Mouse (Mus musculus) forebrain, embryonic 14.5 days (tissue): ENCODE data around the gene Myh7. TPM values are rescaled to one million over a fixed set of nuclear protein-coding genes. Genes with fewer than 3 reads are reported as not detected.

Source experiments
- ATAC-seq: fragments of 200-750 bp; cut with Nextera tagmentation; 2 replicates; pipeline ENCODE4 v1.8.0; 2017; ENCODE audit warnings: mild to moderate bottlenecking, moderate library complexity
- DNase-seq: peaks from one replicate; pipeline ENCODE4 v3.0.0-alpha.2; 2015; ENCODE audit warnings: low spot score
- H3K27ac ChIP-seq: fragments of 300-500 bp; sonication (generic); 2 replicates; pipeline ENCODE4 v1.5.1; 2014; ENCODE audit warnings: low read depth, mild to moderate bottlenecking, control low read depth, low read length, moderate library complexity
- H3K27me3 ChIP-seq: fragments of 300-500 bp; sonication (generic); replicated peaks from 2 replicates; pipeline ENCODE4 v1.6.1; 2014; ENCODE audit warnings: low read length, control low read depth, mixed read lengths; ENCODE audit not compliant: control insufficient read depth, insufficient read depth
- H3K36me3 ChIP-seq: fragments of 300-500 bp; sonication (generic); 2 replicates; pipeline ENCODE4 v1.6.1; 2014; ENCODE audit warnings: low read length, control low read depth; ENCODE audit not compliant: control insufficient read depth, insufficient read depth
- H3K4me1 ChIP-seq: fragments of 300-500 bp; sonication (generic); 2 replicates; pipeline ENCODE4 v1.6.1; 2014; ENCODE audit warnings: antibody characterized with exemption, low read length, control low read depth; ENCODE audit not compliant: control insufficient read depth, insufficient read depth
- H3K4me2 ChIP-seq: fragments of 300-500 bp; sonication (generic); 2 replicates; pipeline ENCODE4 v1.6.1; 2014; ENCODE audit warnings: mild to moderate bottlenecking, control low read depth, low read length
- H3K4me3 ChIP-seq: fragments of 300-500 bp; sonication (generic); 2 replicates; pipeline ENCODE4 v1.5.1; 2014; ENCODE audit warnings: low read depth, low read length, control low read depth
- H3K9ac ChIP-seq: fragments of 300-500 bp; sonication (generic); 2 replicates; pipeline ENCODE4 v1.6.1; 2014; ENCODE audit warnings: mild to moderate bottlenecking, low read length, control low read depth, moderate library complexity
- H3K9me3 ChIP-seq: fragments of 300-500 bp; sonication (generic); replicated peaks from 2 replicates; pipeline ENCODE4 v1.6.1; 2016; ENCODE audit warnings: low read length, control low read depth, mixed read lengths; ENCODE audit not compliant: control insufficient read depth
- WGBS: fragments of 180-500 bp; shearing (Covaris S2); extraction: QIAGEN DNeasy Blood & Tissue Kit; methylation state at CpG from one replicate; pipeline ENCODE4 v1.1.7; 2014; 5-methylcytosine and 5-hydroxymethylcytosine counted together
- polyA plus RNA-seq: library from polyadenylated mRNA; unstranded; fragments of >200 nt; fragmentation: Nextera tagmentation; extraction: Ambion mirVana; gene quantifications from 2 replicates; pipeline ENCODE4 v1.2.1, GENCODE M21; 2014

Gene Myh7
- polyA plus RNA-seq, 1 experiment from 2014 or later, result 5.4 TPM

- no peaks in the 10 kb centered on the region for H3K4me1 ChIP-seq
- no peak overlapping the region for H3K4me3 ChIP-seq
- DNase-seq, result no peak
- H3K9ac ChIP-seq, result no peak overlapping the region
- no peak overlapping the region for H3K4me2 ChIP-seq
- no peaks in the 10 kb centered on the region for H3K36me3 ChIP-seq
- WGBS, result 83% methylated on average over 15 of the region's 15 CpGs
- H3K27me3 ChIP-seq, result no peaks in the 10 kb centered on the region
- no peak for ATAC-seq
- H3K27ac ChIP-seq, result no peak overlapping the region
- no peaks in the 10 kb centered on the region for H3K9me3 ChIP-seq
Observed at GRCm38 (mm10) chr14:54938431-54939219, 55.8 kb downstream of the Myh7 start.

DNA sequence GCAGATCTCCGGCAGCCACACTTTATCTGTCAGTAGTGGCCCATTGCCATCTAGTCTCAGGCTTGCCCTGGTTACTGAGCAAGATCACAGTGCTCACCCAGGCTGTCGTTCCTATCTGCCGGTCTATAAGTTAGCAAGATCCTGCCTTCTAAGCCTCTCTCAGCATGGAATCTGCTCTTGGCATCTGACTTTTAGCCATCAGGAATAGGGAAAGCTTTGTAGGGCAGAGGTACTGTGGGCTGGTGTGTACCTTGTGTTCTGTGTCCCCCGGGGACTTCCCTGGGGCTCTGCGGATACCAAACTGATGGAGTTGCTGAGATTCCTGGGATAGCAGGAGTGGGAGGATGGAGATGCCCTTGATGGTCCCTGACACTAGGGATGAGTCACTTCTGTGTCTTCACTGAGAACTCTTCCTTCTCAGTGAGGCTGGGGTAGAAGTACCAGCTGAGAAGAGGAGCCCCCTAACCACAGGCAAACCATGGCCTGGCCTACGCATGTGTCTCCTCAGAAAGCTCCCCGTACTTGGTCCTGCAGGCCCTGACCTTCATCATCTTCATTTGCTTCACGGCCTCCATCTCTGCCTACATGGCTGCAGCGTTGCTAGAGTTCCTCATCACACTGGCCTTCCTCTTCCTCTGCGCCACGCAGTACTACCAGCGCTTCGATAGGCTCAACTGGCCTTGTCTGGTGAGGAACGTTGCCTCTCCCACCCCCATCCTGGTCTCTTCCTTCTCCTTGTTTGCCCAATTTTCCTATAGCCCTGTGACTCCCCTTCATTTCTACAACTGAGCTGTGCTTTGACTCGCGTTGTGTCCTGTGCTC lies 56.9 kb downstream of the Myh7 start:
- Histone ChIP-seq H3K4me3 (no peak overlapping the region), H3K36me3 (no peaks in the 10 kb centered on the region), H3K9ac (no peak overlapping the region), H3K4me1 (no peaks in the 10 kb centered on the region), H3K27ac (no peak overlapping the region), H3K9me3 (no peaks in the 10 kb centered on the region), H3K4me2 (no peak overlapping the region), H3K27me3 (no peaks in the 10 kb centered on the region)
- DNase-seq (no peak), ATAC-seq (no peak)
- 94% methylated on average over 16 of the region's 16 CpGs for WGBS

DNA sequence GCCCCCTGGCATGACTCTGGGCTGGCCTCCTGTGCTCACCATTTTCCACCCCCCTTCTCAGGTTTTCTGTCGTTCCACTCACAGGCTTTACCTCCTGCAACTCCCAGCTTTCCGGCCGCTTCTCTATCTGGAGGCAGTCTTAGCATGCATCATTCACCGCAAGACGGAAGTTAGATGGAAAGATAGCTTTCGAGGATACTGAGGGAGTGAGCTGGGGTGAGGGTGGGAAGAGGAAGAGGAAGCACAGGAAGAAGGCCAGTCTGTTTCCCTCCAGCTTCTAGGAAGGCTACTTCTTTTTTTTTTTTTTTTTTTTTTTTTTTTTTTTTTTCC lies 57.6 kb downstream of the Myh7 start:
- ATAC-seq (no peak), DNase-seq (no peak)
- Histone ChIP-seq H3K27ac (no peak overlapping the region), H3K9ac (no peak overlapping the region), H3K4me2 (no peak overlapping the region), H3K4me3 (no peak overlapping the region), H3K4me1 (no peaks in the 10 kb centered on the region), H3K9me3 (no peaks in the 10 kb centered on the region), H3K27me3 (no peaks in the 10 kb centered on the region), H3K36me3 (no peaks in the 10 kb centered on the region)
- WGBS, result 70% methylated on average over 6 of the region's 6 CpGs

DNA sequence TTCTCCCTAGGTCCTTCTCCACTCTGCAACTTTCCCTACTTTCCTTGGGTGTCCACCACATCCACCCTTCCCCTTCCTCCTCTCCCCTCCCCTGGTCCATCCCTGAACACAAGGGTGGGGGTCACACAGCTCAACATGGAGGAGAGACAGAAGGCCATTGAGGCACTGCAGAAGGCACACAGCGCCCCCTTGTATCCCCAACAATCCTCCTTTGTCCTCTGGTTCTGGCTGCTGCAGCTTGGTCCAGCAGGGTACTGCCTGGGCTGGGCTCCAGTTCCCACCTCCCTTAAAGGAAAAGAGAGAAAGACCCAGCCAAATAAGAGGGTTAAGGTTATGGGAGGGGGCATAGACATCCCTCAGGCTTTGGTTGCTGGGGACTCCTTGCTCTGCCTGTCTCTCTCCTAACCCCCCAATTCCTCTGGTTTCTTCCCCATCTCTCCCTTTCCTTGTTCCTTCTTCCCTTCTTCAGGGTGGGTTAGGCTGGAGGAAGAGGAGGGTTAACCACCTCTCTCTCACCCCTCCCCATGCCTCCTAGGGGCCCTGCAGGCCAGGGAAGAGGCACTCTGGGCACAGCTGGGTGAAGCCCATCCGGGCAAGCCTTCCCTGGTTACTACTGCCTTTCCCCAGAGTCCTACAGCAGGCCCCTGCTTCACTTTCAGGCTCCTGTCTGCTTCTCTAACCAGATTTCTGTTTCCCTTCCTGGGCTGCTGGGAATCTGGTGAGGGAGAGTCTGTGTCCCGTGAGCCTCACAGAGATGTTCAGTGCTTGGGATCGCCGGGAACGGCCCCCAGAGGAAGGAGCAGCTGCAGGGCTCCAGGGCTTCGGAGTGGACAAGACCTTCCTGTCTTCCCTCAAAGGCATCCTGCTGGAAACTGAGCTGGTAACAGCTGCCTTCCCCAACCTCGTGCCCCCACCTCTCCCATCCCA lies 58.3 kb downstream of the Myh7 start, which contains the start of gene Cmtm5:
Gene Cmtm5, plus strand, starts transcription at position 358 of the 927 bp plus-strand sequence.
- Histone ChIP-seq H3K4me3 (no peak within 1 kb of the TSS), H3K4me1 (no peaks in the 10 kb centered on the region), H3K27me3 (no peaks in the 10 kb centered on the region), H3K27ac (no peak within 1 kb of the TSS), H3K9me3 (no peaks in the 10 kb centered on the region), H3K9ac (no peak within 1 kb of the TSS), H3K36me3 (no peaks in the 10 kb centered on the region), H3K4me2 (no peak within 1 kb of the TSS)
- ATAC-seq (peak; percentile 43; the same call in 1 of the 2 replicates), DNase-seq (peak; percentile 32)
- 47% methylated on average over 8 of the region's 8 CpGs for WGBS

DNA sequence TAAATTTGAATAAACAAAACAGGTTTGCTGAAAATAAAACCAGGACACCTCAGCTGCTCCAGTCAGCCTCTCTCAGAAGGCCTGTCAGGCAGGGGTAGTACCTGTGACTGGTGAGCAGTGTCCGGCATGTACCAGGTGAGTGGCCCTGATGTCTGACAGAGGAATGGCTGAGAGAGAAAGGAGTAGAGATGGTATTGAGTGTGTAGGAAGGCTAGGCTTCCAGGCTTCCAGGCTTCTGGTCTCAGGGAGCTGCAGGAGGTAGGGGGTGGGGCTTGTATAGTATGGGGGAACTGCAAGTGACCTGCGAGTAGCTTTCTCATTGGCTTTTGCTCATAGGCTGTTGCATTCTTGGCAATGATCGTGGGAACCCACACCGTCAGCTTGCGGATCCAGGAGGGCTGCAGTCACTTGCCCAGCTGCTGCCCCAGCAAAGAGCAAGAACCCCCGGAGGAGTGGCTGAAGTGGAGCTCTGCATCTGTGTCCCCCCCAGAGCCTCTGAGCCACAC lies 61.7 kb downstream of the Myh7 start, which contains the start of gene Il25:
Gene Il25, plus strand, starts transcription at position 51 of the 506 bp plus-strand sequence.
- Histone ChIP-seq H3K4me2 (no peak within 1 kb of the TSS), H3K4me1 (peaks cover 5% of the 10 kb centered on the region; the same call in 1 of the 2 replicates), H3K27me3 (no peaks in the 10 kb centered on the region), H3K27ac (no peak within 1 kb of the TSS), H3K9me3 (no peaks in the 10 kb centered on the region), H3K4me3 (no peak within 1 kb of the TSS), H3K36me3 (no peaks in the 10 kb centered on the region), H3K9ac (0 out of 2 replicates have a peak within 1 kb of the TSS, but pooled peaks have one; percentile 13)
- DNase-seq (peak; percentile 25), ATAC-seq (no peak)
- 34% methylated on average over 6 of the region's 6 CpGs for WGBS

- 19% methylated on average over 2 of the region's 2 CpGs for WGBS
- H3K36me3 ChIP-seq, result no peaks in the 10 kb centered on the region
- DNase-seq (peak; percentile 45), ATAC-seq (no peak)
- no peaks in the 10 kb centered on the region for H3K27me3 ChIP-seq
- H3K27ac ChIP-seq, result no peak overlapping the region
- H3K9me3 ChIP-seq, result no peaks in the 10 kb centered on the region
- no peak overlapping the region for H3K4me2 ChIP-seq
- H3K9ac ChIP-seq, result no peak overlapping the region
- H3K4me3 ChIP-seq, result no peak overlapping the region
- H3K4me1 ChIP-seq, result peaks cover 17% of the 10 kb centered on the region
Observed at GRCm38 (mm10) chr14:54930431-54930830, 64.0 kb downstream of the Myh7 start.

DNA sequence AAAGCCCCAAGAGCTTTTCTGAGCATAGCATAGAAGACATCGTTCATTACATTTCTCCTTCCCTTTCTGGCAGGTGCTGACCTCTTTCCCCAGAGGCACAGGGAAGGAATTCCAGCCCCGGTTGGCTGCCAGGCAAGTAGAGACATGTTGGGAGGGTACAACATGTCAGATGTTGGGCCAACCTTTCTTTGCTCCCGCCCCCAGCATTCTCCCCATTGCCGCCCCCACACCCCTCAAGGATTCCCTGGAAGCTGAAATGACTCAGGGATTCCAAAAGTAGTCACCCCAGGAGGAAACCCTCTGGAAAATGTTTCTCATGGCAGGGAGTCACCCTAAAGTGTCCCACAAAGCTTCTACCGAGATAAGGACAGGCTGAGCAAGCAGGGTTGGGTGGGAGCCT lies 64.6 kb downstream of the Myh7 start:
- WGBS, result 85% methylated on average over 5 of the region's 5 CpGs
- no peak for ATAC-seq
- no peaks in the 10 kb centered on the region for H3K9me3 ChIP-seq
- H3K4me2 ChIP-seq, result no peak overlapping the region
- H3K4me1 ChIP-seq, result peaks cover 19% of the 10 kb centered on the region
- H3K27me3 ChIP-seq, result no peaks in the 10 kb centered on the region
- H3K9ac ChIP-seq, result no peak overlapping the region
- H3K27ac ChIP-seq, result no peak overlapping the region
- no peak overlapping the region for H3K4me3 ChIP-seq
- H3K36me3 ChIP-seq, result no peaks in the 10 kb centered on the region
- no peak for DNase-seq

DNA sequence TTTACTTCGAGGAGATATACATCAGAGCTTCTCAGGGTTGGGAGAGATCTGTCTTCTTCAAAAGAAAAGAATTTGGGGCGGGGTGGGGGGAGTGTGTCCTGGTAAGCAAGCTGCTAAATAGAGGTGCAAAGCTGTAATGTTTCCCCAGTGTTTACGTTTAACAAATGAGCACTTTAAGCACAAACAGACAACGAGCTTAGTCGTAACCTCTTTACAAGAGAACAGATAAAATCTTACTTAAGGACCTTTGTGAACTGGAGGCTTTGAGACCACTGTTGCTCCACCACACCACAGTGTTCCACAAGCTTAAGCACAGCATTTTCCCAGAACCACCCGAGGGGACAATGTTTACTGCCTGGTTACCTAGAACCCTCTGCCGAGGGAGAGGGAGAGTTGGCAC lies 67.1 kb downstream of the Myh7 start:
- 12% methylated on average over 7 of the region's 7 CpGs for WGBS
- Histone ChIP-seq H3K27ac (peak overlapping the region; percentile 97), H3K27me3 (no peaks in the 10 kb centered on the region), H3K4me3 (peak overlapping the region; percentile 47), H3K36me3 (no peaks in the 10 kb centered on the region), H3K9ac (peak overlapping the region; percentile 87), H3K9me3 (no peaks in the 10 kb centered on the region), H3K4me2 (peak overlapping the region; percentile 93), H3K4me1 (peaks cover 22% of the 10 kb centered on the region)
- no peak for DNase-seq
- no peak for ATAC-seq
